Mouse (Mus musculus): ENCODE measurements around the gene Il2rg. TPM values are rescaled to one million over a fixed set of nuclear protein-coding genes. Genes with fewer than 3 reads are reported as not detected.

The Il2rg gene
- total and polyA plus RNA-seq, 3 experiments = 82.6 to 294 (median 88.0) TPM

- Histone ChIP-seq H3K4me3 (replicated peaks in 1 of 3; ENCODE audit: low read depth in 2 of 3, low read length in 2 of 3, poor library complexity in 1 of 3) (peak overlapping the region in 2 of 3 experiments; percentile 35 to 66), H3K9ac (ENCODE audit: insufficient read depth, low read depth) (peak overlapping the region; percentile 70), H3K4me1 (ENCODE audit: control insufficient read depth in 1 of 2, insufficient read depth in 2 of 2) (peaks cover 0 to 44% of the 10 kb centered on the region in 2 experiments; a peak in 2 of 4 replicates), H3K9me3 (replicated peaks; ENCODE audit: low read length) (no peaks in the 10 kb centered on the region), H3K27ac (ENCODE audit: insufficient read depth, low read depth) (peak overlapping the region; percentile 75), H3K36me3 (replicated peaks in 1 of 2; ENCODE audit: control insufficient read depth in 1 of 2, insufficient read depth in 1 of 2, low read length in 1 of 2) (peaks cover 18 to 30% of the 10 kb centered on the region in 2 experiments), H3K4me2 (ENCODE audit: insufficient read depth, low read depth, poor library complexity, severe bottlenecking) (peak overlapping the region; percentile 82), H3K27me3 (replicated peaks) (no peaks in the 10 kb centered on the region), H3K79me2 (replicated peaks; ENCODE audit: control insufficient read depth, extremely low read depth, insufficient read depth, poor library complexity, severe bottlenecking) (peaks cover 10% of the 10 kb centered on the region; the same call in 1 of the 2 replicates)
- in situ Hi-C loops (cut with MboI; ENCODE audit: low pct_ligation_motif_present, low pct_unique_long_range_greater_than_20kb, low sequenced_read_pairs) = no loop called here
- TF ChIP-seq JUN (IDR thresholded peaks at IDR 0.05; ENCODE audit: insufficient read depth, low read depth, low read length) (no peak), JUND (conservative IDR thresholded peaks at IDR 0.05; ENCODE audit: low read depth, low read length) (no peak), SMC3 (IDR thresholded peaks at IDR 0.05; ENCODE audit: low read depth, low read length) (no peak), ZC3H11A (IDR thresholded peaks at IDR 0.05; ENCODE audit: low read depth, low read length) (no peak), TCF12 (IDR thresholded peaks at IDR 0.05; ENCODE audit: low read depth, low read length) (no peak), NELFE (IDR thresholded peaks at IDR 0.05; ENCODE audit: low read depth, low read length) (no peak), HCFC1 (IDR thresholded peaks at IDR 0.05; ENCODE audit: low read depth, low read length) (no peak)
- DNase-seq (ENCODE audit: extremely low read depth) = no peak
- dilution Hi-C loops (cut with MboI; ENCODE audit: extremely low pct_ligation_motif_present, extremely low pct_unique_long_range_greater_than_20kb, low sequenced_read_pairs) = no loop called here
Observed at GRCm38 (mm10) chrX:101273410-101273809, 5.4 kb upstream of the Il2rg start.

- TF ChIP-seq JUND (conservative IDR thresholded peaks at IDR 0.05; ENCODE audit: low read depth, low read length) (no peak), NRF1 (IDR thresholded peaks at IDR 0.05; ENCODE audit: low read depth, low read length) (no peak), UBTF (IDR thresholded peaks at IDR 0.05; ENCODE audit: low read depth, low read length) (no peak), ZKSCAN1 (IDR thresholded peaks at IDR 0.05; ENCODE audit: borderline replicate concordance, low read depth, low read length) (no peak), JUN (IDR thresholded peaks at IDR 0.05; ENCODE audit: insufficient read depth, low read depth, low read length) (no peak), USF2 (conservative IDR thresholded peaks at IDR 0.05; ENCODE audit: low read depth, low read length) (no peak), MAX (IDR thresholded peaks at IDR 0.05; ENCODE audit: low read length) (no peak), ZC3H11A (IDR thresholded peaks at IDR 0.05; ENCODE audit: low read depth, low read length) (no peak), NELFE (IDR thresholded peaks at IDR 0.05; ENCODE audit: low read depth, low read length) (no peak), MEF2A (IDR thresholded peaks at IDR 0.05; ENCODE audit: borderline replicate concordance, low read depth, low read length) (no peak), ETS1 (conservative IDR thresholded peaks at IDR 0.05; ENCODE audit: low read depth, low read length) (no peak), RCOR1 (conservative IDR thresholded peaks at IDR 0.05; ENCODE audit: low read depth, low read length) (no peak), ZMIZ1 (IDR thresholded peaks at IDR 0.05; ENCODE audit: low read depth, low read length) (no peak)
- Histone ChIP-seq H3K9ac (ENCODE audit: insufficient read depth, low read depth) (peak within 1 kb of the TSS; percentile 97), H3K9me3 (replicated peaks; ENCODE audit: low read length) (no peaks in the 10 kb centered on the region), H3K4me2 (ENCODE audit: insufficient read depth, low read depth, poor library complexity, severe bottlenecking) (peak within 1 kb of the TSS; percentile 66; the same call in 1 of the 2 replicates), H3K27ac (ENCODE audit: insufficient read depth, low read depth) (peak within 1 kb of the TSS; percentile 96), H3K4me3 (replicated peaks in 1 of 3; ENCODE audit: low read depth in 2 of 3, low read length in 2 of 3, poor library complexity in 1 of 3) (peak within 1 kb of the TSS; percentile 64 to 88 (median 82)), H3K36me3 (replicated peaks in 1 of 2; ENCODE audit: control insufficient read depth in 1 of 2, insufficient read depth in 1 of 2, low read length in 1 of 2) (peaks cover 21 to 26% of the 10 kb centered on the region in 2 experiments), H3K4me1 (ENCODE audit: control insufficient read depth in 1 of 2, insufficient read depth in 2 of 2) (peaks cover 2 to 43% of the 10 kb centered on the region in 2 experiments; a peak in 2 of 4 replicates), H3K79me2 (replicated peaks; ENCODE audit: control insufficient read depth, extremely low read depth, insufficient read depth, poor library complexity, severe bottlenecking) (peaks cover 28% of the 10 kb centered on the region), H3K27me3 (replicated peaks) (no peaks in the 10 kb centered on the region)
- no peak for DNase-seq (ENCODE audit: extremely low read depth)
- dilution Hi-C loops (cut with MboI; ENCODE audit: extremely low pct_ligation_motif_present, extremely low pct_unique_long_range_greater_than_20kb, low sequenced_read_pairs) (no loop called here), in situ Hi-C loops (cut with MboI; ENCODE audit: low pct_ligation_motif_present, low pct_unique_long_range_greater_than_20kb, low sequenced_read_pairs) (no loop called here)
Observed at GRCm38 (mm10) chrX:101268755-101269124, 685 bp upstream of the Il2rg start, which contains the start of gene Gm20489. Gene Gm20489 (minus strand): TSS chrX:101269023.

Data from CH12.LX (cell line).